Mouse (Mus musculus) heart, adult 2 months (tissue): ENCODE measurements around the gene Spock2.

ENCODE experiments used
- CTCF ChIP-seq: fragments of 200-600 bp; IDR thresholded peaks from 2 replicates; pipeline ENCODE4 v1.8.1; 2022; ENCODE audit warnings: antibody characterized with exemption, mild to moderate bottlenecking, moderate library complexity
- POLR2A ChIP-seq: fragments of 200-500 bp; IDR thresholded peaks from 2 replicates; pipeline ENCODE4 v1.6.1; 2011; ENCODE audit warnings: mild to moderate bottlenecking, low read depth, low read length, control low read depth; ENCODE audit not compliant: insufficient read depth

- TF ChIP-seq CTCF, result no peak
- no peak for TF ChIP-seq POLR2A
Measured at GRCm38 (mm10) chr10:60096302-60096701, 9.7 kb upstream of the Spock2 start.
